ENCODE assay signal across 28 mouse cellular contexts in genomic region chr9:32376863-32377590, GRCm38 (mm10). TPM values are rescaled to one million over a fixed set of nuclear protein-coding genes. Genes with fewer than 3 reads are reported as not detected.
A peak's percentile ranks its signal among the peaks of the same experiment; 100 is the strongest.
DNase-seq lines count a peak whose midpoint lies in the region; ATAC-seq and TF ChIP-seq lines count a peak whose summit lies in the region.
"Had no signal": no experiment of that assay in that cellular context is flagged by ENCODE, and none has a peak within 500 bp of the region (broad histone marks: within the 10 kb centered on the region; RNA-seq: fewer than 3 reads in every experiment).

No protein-coding gene starts in this region.

- no peak overlapping the region for H3K9ac ChIP-seq in kidney, embryonic 15.5 days
- H3K9ac ChIP-seq in kidney, postnatal 0 days (ENCODE audit: low read depth, low read length): no peak overlapping the region
- no peak overlapping the region for H3K9ac ChIP-seq in forebrain, embryonic 16.5 days (replicated peaks; ENCODE audit: low read depth, low read length)
- H3K9ac ChIP-seq: embryonic facial prominence, embryonic 12.5 days; embryonic facial prominence, embryonic 15.5 days; heart, embryonic 15.5 days; hindbrain, embryonic 13.5 days had no signal

- H3K4me2 ChIP-seq in kidney, embryonic 15.5 days: no peak overlapping the region
- H3K4me2 ChIP-seq in kidney, postnatal 0 days (ENCODE audit: low read length): no peak overlapping the region
- H3K4me2 ChIP-seq in forebrain, embryonic 16.5 days (ENCODE audit: low read length): no peak overlapping the region
- H3K4me2 ChIP-seq: embryonic facial prominence, embryonic 12.5 days; embryonic facial prominence, embryonic 15.5 days; heart, embryonic 11.5 days; heart, embryonic 15.5 days; hindbrain, embryonic 13.5 days had no signal

- H3K4me1 ChIP-seq in kidney, embryonic 15.5 days: peaks cover 18% of the 10 kb centered on the region
- no peaks in the 10 kb centered on the region for H3K4me1 ChIP-seq in kidney, postnatal 0 days (replicated peaks; ENCODE audit: insufficient read depth, low read length)
- H3K4me1 ChIP-seq in forebrain, embryonic 16.5 days (replicated peaks; ENCODE audit: control insufficient read depth, insufficient read depth, low read length): no peaks in the 10 kb centered on the region
- H3K4me1 ChIP-seq: embryonic facial prominence, embryonic 12.5 days; embryonic facial prominence, embryonic 15.5 days; heart, embryonic 15.5 days; hindbrain, embryonic 10.5 days; hindbrain, embryonic 13.5 days had no signal

- DNase-seq in kidney, adult 11 months: peak; percentile 57
- DNase-seq in kidney, postnatal 25 days: no peak
- no peak for DNase-seq in kidney, postnatal 10 days
- no peak for DNase-seq in kidney, postnatal 0 days (ENCODE audit: low spot score)
- DNase-seq in kidney, postnatal 36 days: peak; percentile 26 to 70
- DNase-seq: adrenal gland, postnatal 14 days; cerebellum, adult 11 months; cerebellum, adult 9-11 months; cerebellum, postnatal 25 days; gastrocnemius, postnatal 10 days; gastrocnemius, postnatal 36 days; heart, postnatal 10 days; heart, postnatal 36 days had no signal

- no peaks in the 10 kb centered on the region for H3K9me3 ChIP-seq in kidney, embryonic 15.5 days (replicated peaks)
- H3K9me3 ChIP-seq in kidney, postnatal 0 days (replicated peaks; ENCODE audit: low read length): no peaks in the 10 kb centered on the region
- no peaks in the 10 kb centered on the region for H3K9me3 ChIP-seq in forebrain, embryonic 16.5 days (ENCODE audit: control insufficient read depth, low read length)
- H3K9me3 ChIP-seq: embryonic facial prominence, embryonic 12.5 days; embryonic facial prominence, embryonic 15.5 days; heart, embryonic 15.5 days; hindbrain, embryonic 10.5 days; hindbrain, embryonic 13.5 days had no signal

- WGBS in kidney, embryonic 15.5 days: 59% methylated on average over 5 of the region's 5 CpGs
- WGBS in kidney, postnatal 0 days: 60% methylated on average over 5 of the region's 5 CpGs
- WGBS in forebrain, embryonic 16.5 days: 77% methylated on average over 5 of the region's 5 CpGs

- H3K27me3 ChIP-seq in kidney, embryonic 15.5 days: no peaks in the 10 kb centered on the region
- no peaks in the 10 kb centered on the region for H3K27me3 ChIP-seq in kidney, postnatal 0 days (ENCODE audit: insufficient read depth, low read length)
- H3K27me3 ChIP-seq in forebrain, embryonic 16.5 days (replicated peaks; ENCODE audit: control insufficient read depth, insufficient read depth, low read length): no peaks in the 10 kb centered on the region
- H3K27me3 ChIP-seq: embryonic facial prominence, embryonic 12.5 days; embryonic facial prominence, embryonic 15.5 days; heart, embryonic 15.5 days; hindbrain, embryonic 13.5 days had no signal

- TF ChIP-seq CTCF in kidney, postnatal 0 days (IDR thresholded peaks at IDR 0.05; ENCODE audit: low read depth): no peak

- peak overlapping the region; percentile 61 for H3K27ac ChIP-seq in kidney, embryonic 15.5 days
- peak overlapping the region; percentile 73 for H3K27ac ChIP-seq in kidney, postnatal 0 days
- no peak overlapping the region for H3K27ac ChIP-seq in forebrain, embryonic 16.5 days (ENCODE audit: low read length)
- H3K27ac ChIP-seq: embryonic facial prominence, embryonic 12.5 days; embryonic facial prominence, embryonic 15.5 days; heart, embryonic 15.5 days; hindbrain, embryonic 10.5 days; hindbrain, embryonic 13.5 days had no signal

- H3K36me3 ChIP-seq in kidney, embryonic 15.5 days: no peaks in the 10 kb centered on the region
- no peaks in the 10 kb centered on the region for H3K36me3 ChIP-seq in kidney, postnatal 0 days (ENCODE audit: insufficient read depth, low read length)
- no peaks in the 10 kb centered on the region for H3K36me3 ChIP-seq in forebrain, embryonic 16.5 days (ENCODE audit: control insufficient read depth, insufficient read depth)
- H3K36me3 ChIP-seq: embryonic facial prominence, embryonic 12.5 days; embryonic facial prominence, embryonic 15.5 days; heart, embryonic 15.5 days; hindbrain, embryonic 10.5 days; hindbrain, embryonic 13.5 days had no signal

- no peak overlapping the region for H3K4me3 ChIP-seq in kidney, embryonic 15.5 days (replicated peaks)
- H3K4me3 ChIP-seq in kidney, postnatal 0 days (replicated peaks; ENCODE audit: low read depth, low read length): no peak overlapping the region
- no peak overlapping the region for H3K4me3 ChIP-seq in forebrain, embryonic 16.5 days (replicated peaks; ENCODE audit: low read length)
- H3K4me3 ChIP-seq: embryonic facial prominence, embryonic 12.5 days; embryonic facial prominence, embryonic 15.5 days; heart, embryonic 15.5 days; hindbrain, embryonic 10.5 days; hindbrain, embryonic 13.5 days had no signal

- ATAC-seq in kidney, embryonic 15.5 days (replicated peaks; ENCODE audit: low FRiP score): peak; percentile 56; the same call in 1 of the 2 replicates
- ATAC-seq in kidney, postnatal 0 days (replicated peaks; ENCODE audit: low FRiP score, low read depth): no peak; the same call in 1 of the 2 replicates
- no peak for ATAC-seq in forebrain, embryonic 16.5 days
- ATAC-seq: activated CD4-positive, CD25-positive, alpha-beta regulatory T cell, adult 4 months; CD4-positive, CD25-positive, alpha-beta regulatory T cell, adult 4 months; forebrain, embryonic 14.5 days; hindbrain, embryonic 16.5 days had no signal

RNA-seq across cellular contexts. Expression of gene Kcnj1, which starts 4.7 kb away (rescaled TPM):
- 9.0 and 9.8 TPM in 2 replicates for polyA plus RNA-seq in kidney, embryonic 15.5 days (2015; fragmentation: Nextera tagmentation; extraction: Ambion mirVana)
- 35.9 and 38.7 TPM in 2 replicates for polyA plus RNA-seq in kidney, postnatal 0 days (2015; fragmentation: Nextera tagmentation; extraction: Ambion mirVana)
- polyA plus RNA-seq in forebrain, embryonic 16.5 days (2015; fragmentation: Nextera tagmentation; extraction: Ambion mirVana): not detected in 2 replicates
- polyA plus RNA-seq: activated CD4-positive, CD25-positive, alpha-beta regulatory T cell, adult 4 months; C2C12; CD4-positive, CD25-positive, alpha-beta regulatory T cell, adult 4 months; cerebellum, adult 2 months; embryonic facial prominence, embryonic 12.5 days; forebrain, embryonic 11.5 days; forebrain, embryonic 14.5 days; heart, embryonic 15.5 days; hindbrain, embryonic 10.5 days; hindbrain, embryonic 13.5 days; hindbrain, embryonic 16.5 days had no signal

RNA-seq across cellular contexts. Expression of gene Kcnj5, which starts 32.9 kb away (rescaled TPM):
- polyA plus RNA-seq in kidney, embryonic 15.5 days (2015; fragmentation: Nextera tagmentation; extraction: Ambion mirVana): 1.7 and 1.8 TPM in 2 replicates
- 2.4 TPM in 2 replicates for polyA plus RNA-seq in kidney, postnatal 0 days (2015; fragmentation: Nextera tagmentation; extraction: Ambion mirVana)
- 0.68 and 0.73 TPM in 2 replicates for polyA plus RNA-seq in forebrain, embryonic 16.5 days (2015; fragmentation: Nextera tagmentation; extraction: Ambion mirVana)
- polyA plus RNA-seq: activated CD4-positive, CD25-positive, alpha-beta regulatory T cell, adult 4 months; C2C12; CD4-positive, CD25-positive, alpha-beta regulatory T cell, adult 4 months had no signal

Comparison
In these comparisons a context has a peak if more than half of its experiments do, and no peak if none do; other contexts are left out.
1. DNase-seq: peak in kidney, adult 11 months (single experiment) and kidney, postnatal 36 days (2 of 2); none in kidney, postnatal 25 days (0 of 2), kidney, postnatal 10 days (single experiment) and kidney, postnatal 0 days (single experiment).